Mouse (Mus musculus): ENCODE results near the gene Tmem132d. TPM values are rescaled to one million over a fixed set of nuclear protein-coding genes. Genes with fewer than 3 reads are reported as not detected.

Gene Tmem132d
- polyA plus RNA-seq, 1 experiment from 2014 or later: 0.70 TPM

DNA sequence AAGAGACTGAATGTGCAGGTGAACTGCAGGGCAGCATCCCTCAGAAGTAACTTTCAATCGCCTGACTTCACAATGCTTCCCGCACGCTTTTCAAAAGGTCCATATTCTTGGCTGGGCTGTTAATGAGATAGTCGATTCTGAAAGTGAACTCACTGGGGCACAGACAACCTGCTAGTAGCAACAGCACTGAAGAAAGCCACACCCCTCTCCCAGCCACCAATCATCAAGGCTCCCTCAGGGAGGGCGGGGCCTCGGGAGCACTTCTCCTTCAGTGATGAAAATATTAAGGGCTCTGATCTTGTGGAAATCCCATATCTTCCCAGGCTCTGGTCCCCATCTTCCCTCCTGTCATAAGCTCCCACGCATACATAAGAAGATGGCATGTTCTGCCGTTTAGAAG, 27.8 kb downstream of the Tmem132d start:
- Histone ChIP-seq H3K36me3 (no peaks in the 10 kb centered on the region), H3K4me3 (no peak overlapping the region), H3K4me1 (no peaks in the 10 kb centered on the region), H3K9ac (replicated peaks) (no peak overlapping the region), H3K9me3 (0 out of 2 replicates have a peak, but pooled peaks cover 3% of the 10 kb centered on the region), H3K27me3 (no peaks in the 10 kb centered on the region), H3K4me2 (replicated peaks) (no peak overlapping the region), H3K27ac (replicated peaks) (no peak overlapping the region)
- no peak for ATAC-seq (ENCODE audit: low FRiP score, low read depth)
- WGBS: 93% methylated on average over 8 of the region's 8 CpGs

DNA sequence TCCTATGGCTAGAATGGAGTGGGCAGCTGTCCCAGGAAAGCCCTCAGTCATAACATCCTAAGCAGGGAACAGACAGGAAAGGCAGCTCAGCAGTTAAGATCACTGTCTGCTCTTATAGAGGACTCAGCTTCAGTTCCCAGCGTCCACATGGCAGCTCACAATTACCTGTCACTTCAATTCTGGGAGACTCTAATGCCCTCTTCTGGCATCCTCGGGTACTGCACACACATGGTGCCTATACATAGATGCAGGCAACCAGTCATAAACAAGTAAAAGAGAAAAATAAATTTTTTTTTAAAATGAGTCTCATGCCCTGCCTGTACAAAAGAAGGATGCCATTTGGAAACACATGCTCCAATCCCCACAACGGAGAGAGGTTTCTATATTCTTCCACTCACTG, 28.7 kb downstream of the Tmem132d start:
- Histone ChIP-seq H3K27me3 (no peaks in the 10 kb centered on the region), H3K27ac (replicated peaks) (no peak overlapping the region), H3K9ac (replicated peaks) (no peak overlapping the region), H3K9me3 (0 out of 2 replicates have a peak, but pooled peaks cover 3% of the 10 kb centered on the region), H3K4me1 (no peaks in the 10 kb centered on the region), H3K4me2 (replicated peaks) (no peak overlapping the region), H3K4me3 (no peak overlapping the region), H3K36me3 (no peaks in the 10 kb centered on the region)
- 92% methylated on average over 3 of the region's 3 CpGs for WGBS
- no peak for ATAC-seq (ENCODE audit: low FRiP score, low read depth)

DNA sequence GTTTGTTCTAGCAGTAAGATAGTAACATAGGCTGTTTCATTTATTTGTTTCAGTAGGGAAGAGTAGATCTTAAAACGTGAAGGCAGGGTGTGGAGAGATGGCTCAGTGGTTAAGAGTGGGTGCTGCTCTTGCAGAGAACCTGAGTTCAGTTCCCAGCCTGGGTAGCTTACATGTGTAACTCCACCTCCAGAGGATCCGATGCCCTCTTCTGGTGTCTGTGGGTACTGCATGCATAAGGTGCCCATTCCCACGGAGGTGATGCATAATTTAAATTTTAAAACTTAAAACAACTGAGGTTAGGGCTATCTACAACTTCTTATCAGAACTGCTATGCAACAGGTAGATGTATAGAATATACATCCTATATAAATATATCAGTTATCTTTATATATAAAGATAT, 40.5 kb downstream of the Tmem132d start:
- H3K36me3 ChIP-seq: no peaks in the 10 kb centered on the region
- whole genome bisulfite sequencing: 88% methylated on average over 3 of the region's 3 CpGs
- no peak overlapping the region for H3K27ac ChIP-seq (replicated peaks)
- peaks cover 3% of the 10 kb centered on the region; the same call in 1 of the 2 replicates for H3K4me1 ChIP-seq
- no peak overlapping the region for H3K4me2 ChIP-seq (replicated peaks)
- ATAC-seq (ENCODE audit: low FRiP score, low read depth): no peak
- no peak overlapping the region for H3K9ac ChIP-seq (replicated peaks)
- H3K4me3 ChIP-seq: no peak overlapping the region
- H3K27me3 ChIP-seq: no peaks in the 10 kb centered on the region
- H3K9me3 ChIP-seq: peaks cover 9% of the 10 kb centered on the region; the same call in 1 of the 2 replicates

DNA sequence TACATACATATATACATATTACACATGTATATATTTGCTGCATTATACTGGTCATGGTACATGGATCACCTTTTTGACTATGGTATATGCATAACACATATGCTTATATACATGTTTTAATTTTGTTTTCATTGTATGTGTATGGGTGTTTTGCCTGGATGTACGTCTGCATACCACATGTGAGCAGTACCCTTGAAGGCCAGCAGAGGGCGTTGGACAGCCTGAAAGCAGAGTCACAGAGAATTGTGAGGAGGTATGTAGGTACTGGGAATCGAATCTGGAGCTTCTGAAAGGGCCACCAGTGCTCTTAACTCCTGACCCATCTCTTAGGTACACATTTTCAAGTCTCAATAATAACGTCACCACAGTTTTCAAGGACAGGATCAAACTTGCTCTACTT, 43.2 kb downstream of the Tmem132d start:
- H3K27ac ChIP-seq (replicated peaks): no peak overlapping the region
- H3K4me2 ChIP-seq (replicated peaks): no peak overlapping the region
- WGBS: 59% methylated on average over 4 of the region's 4 CpGs
- H3K36me3 ChIP-seq: no peaks in the 10 kb centered on the region
- no peak overlapping the region for H3K9ac ChIP-seq (replicated peaks)
- ATAC-seq (ENCODE audit: low FRiP score, low read depth): no peak
- no peaks in the 10 kb centered on the region for H3K27me3 ChIP-seq
- H3K4me1 ChIP-seq: peaks cover 3% of the 10 kb centered on the region; the same call in 1 of the 2 replicates
- no peak overlapping the region for H3K4me3 ChIP-seq
- 0 out of 2 replicates have a peak, but pooled peaks cover 1% of the 10 kb centered on the region for H3K9me3 ChIP-seq

DNA sequence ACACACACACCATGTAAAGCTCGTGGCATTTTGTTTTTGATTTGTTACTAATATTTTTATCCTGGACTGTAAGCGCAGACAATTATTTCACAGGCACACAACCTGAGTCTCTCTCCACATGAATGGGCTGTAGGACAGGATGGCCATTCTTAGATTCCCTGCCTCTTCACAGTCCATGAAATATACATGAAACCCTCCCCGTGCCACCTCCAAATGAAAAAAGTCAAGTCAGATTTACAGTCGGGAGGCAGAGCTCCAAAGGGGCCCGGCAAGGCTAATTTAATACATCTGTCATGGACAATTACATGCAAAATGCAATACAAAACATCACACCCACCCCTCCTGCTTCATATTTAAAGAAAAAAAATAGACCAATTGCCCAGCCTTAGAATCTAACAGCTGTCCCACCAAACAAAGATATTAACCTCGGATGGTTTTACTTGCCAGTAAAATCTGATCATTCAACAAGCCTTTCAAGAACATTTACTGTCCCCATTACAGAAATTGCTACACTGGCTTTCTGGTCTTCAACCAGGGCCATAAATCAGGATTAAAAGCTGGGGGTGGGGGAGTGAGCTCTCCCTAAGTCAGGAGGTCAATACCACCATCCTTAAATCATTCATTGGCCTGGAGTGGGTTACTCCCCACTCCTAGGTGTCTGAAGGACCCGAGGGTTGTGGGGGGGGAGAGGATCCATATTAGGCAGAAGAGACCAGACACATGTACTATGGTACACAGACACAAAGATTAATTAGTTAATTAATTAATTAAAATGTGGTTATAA, 44.3 kb downstream of the Tmem132d start:
- H3K27me3 ChIP-seq: no peaks in the 10 kb centered on the region
- H3K9ac ChIP-seq (replicated peaks): no peak overlapping the region
- WGBS: 61% methylated on average over 7 of the region's 7 CpGs
- ATAC-seq (ENCODE audit: low FRiP score, low read depth): no peak
- no peak overlapping the region for H3K4me3 ChIP-seq
- no peaks in the 10 kb centered on the region for H3K36me3 ChIP-seq
- no peak overlapping the region for H3K4me2 ChIP-seq (replicated peaks)
- H3K27ac ChIP-seq (replicated peaks): no peak overlapping the region
- peaks cover 3% of the 10 kb centered on the region; the same call in 1 of the 2 replicates for H3K4me1 ChIP-seq
- no peaks in the 10 kb centered on the region for H3K9me3 ChIP-seq

DNA sequence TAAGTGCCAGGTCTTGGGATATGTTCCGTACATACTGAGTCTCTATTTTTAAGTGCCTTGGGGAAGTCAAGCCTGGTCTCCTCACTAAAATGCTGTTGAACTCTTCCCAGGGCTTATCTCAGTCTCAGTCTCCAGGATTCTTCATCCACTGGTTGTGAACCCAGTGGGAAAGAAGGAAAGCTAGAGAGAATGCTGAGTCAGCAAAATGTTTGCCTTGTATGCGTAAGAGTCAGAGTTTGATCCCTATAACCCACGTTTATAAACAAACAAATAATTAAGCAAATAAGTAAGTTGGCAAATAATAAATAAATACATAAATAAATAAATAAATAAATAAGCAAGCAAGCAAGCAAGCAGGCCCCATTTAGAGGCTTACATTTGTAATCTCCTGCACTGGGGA, 63.1 kb downstream of the Tmem132d start:
- 92% methylated on average over 3 of the region's 3 CpGs for WGBS

DNA sequence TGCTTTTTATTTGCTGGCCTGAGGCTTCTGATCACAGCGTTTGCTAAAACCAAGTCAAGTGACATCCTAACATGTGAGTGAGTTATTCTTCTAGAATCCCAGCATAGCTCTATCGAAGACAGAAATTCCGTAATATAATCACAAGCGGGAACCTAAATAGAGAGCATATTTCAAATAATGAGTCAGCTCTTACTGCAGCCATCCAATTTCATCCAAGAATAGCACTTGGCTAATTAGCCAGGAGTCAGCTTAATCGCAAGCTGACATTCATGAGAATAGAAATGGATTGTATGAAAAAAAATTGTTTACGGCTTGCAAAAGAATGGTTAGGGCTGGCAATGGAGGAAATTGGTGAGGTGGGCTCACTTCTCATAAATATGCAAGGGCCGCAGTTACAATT, 63.8 kb downstream of the Tmem132d start:
- Histone ChIP-seq H3K27me3 (no peaks in the 10 kb centered on the region), H3K9ac (replicated peaks) (no peak overlapping the region), H3K9me3 (no peaks in the 10 kb centered on the region), H3K27ac (replicated peaks) (no peak overlapping the region), H3K4me2 (replicated peaks) (no peak overlapping the region), H3K4me3 (no peak overlapping the region), H3K36me3 (no peaks in the 10 kb centered on the region), H3K4me1 (no peaks in the 10 kb centered on the region)
- 96% methylated on average over 7 of the region's 7 CpGs for WGBS
- no peak for ATAC-seq (ENCODE audit: low FRiP score, low read depth)

More for the DNA sequence above, 63.1 kb downstream of the Tmem132d start:
- no peak overlapping the region for H3K9ac ChIP-seq (replicated peaks)
- no peak overlapping the region for H3K4me3 ChIP-seq
- no peaks in the 10 kb centered on the region for H3K9me3 ChIP-seq
- no peaks in the 10 kb centered on the region for H3K4me1 ChIP-seq
- ATAC-seq (ENCODE audit: low FRiP score, low read depth): no peak
- no peak overlapping the region for H3K4me2 ChIP-seq (replicated peaks)
- no peak overlapping the region for H3K27ac ChIP-seq (replicated peaks)
- no peaks in the 10 kb centered on the region for H3K36me3 ChIP-seq
- H3K27me3 ChIP-seq: no peaks in the 10 kb centered on the region

DNA sequence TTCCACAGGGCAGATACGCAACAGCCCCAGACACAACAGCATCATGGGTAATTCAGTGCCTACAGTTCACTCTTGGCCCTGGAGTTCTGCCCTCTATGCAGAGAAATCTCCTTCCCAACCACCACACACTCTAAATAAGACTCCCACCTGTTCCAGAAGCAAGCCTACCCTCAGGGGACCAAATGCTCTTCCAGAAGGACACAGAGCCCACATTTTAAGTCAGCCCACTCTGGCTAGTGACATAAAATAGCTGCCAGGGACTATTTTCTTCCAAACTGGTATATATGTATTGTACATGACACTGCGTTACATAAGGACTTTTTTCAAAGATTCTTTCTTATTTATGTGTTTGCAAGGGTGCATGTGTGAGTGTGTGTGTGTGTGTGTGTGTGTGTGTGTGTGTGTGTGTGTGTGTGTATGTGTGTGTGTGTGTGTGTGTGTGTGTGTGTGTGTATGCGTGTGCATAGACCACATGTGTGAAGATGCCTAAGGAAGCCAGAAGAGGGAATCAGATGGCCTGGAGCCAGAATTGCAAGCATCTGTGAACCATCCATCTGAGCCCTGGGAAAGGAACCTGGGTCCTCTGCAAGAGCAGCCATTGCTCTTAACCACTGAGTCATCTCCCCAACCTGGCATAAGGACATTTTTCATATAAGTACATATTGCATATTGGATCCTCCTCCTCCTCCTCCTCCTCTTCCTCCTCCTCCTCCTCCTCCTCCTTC, 67.5 kb downstream of the Tmem132d start:
- whole genome bisulfite sequencing: 82% methylated on average over 3 of the region's 3 CpGs

DNA sequence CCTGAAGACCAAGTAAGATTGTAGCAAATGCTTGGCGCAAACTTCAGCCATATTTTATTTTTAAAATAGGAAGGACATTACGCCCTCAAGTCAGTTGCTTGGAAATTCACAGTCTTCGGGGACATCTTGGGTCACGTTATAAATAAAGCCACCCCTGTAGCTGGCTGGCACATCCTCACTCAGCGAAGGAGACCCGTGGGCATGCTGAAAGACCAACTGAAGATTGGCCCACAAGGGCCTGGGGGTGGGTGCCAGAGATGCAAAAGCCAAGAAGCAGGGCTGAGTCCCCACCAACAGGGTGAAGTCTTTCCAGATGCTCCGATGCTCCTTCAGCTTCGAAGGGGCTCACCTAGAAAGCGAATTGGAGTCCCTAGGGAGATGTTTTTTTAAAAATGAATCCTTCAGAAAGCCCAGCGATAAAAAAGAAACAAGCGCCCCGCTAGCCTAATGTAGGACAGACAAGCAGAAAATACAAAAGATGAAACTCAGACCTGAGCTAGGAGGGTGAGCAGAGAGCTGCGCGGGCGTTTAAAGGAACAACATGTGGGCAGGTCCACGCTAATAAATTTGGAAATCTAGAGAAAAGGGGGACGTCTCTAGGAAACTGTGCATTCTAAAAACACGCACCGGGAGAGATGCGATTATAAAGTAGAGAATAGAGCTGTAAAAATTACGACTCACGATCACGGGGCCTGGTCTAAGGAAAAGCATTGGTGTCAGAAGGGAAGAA, 71.8 kb downstream of the Tmem132d start:
- 64% methylated on average over 23 of the region's 23 CpGs for WGBS
- Histone ChIP-seq H3K27me3 (no peaks in the 10 kb centered on the region), H3K9ac (replicated peaks) (no peak overlapping the region), H3K36me3 (no peaks in the 10 kb centered on the region), H3K4me3 (no peak overlapping the region), H3K27ac (replicated peaks) (no peak overlapping the region), H3K4me1 (no peaks in the 10 kb centered on the region), H3K4me2 (replicated peaks) (no peak overlapping the region; the same call in 1 of the 2 replicates), H3K9me3 (no peaks in the 10 kb centered on the region)
- no peak for ATAC-seq (ENCODE audit: low FRiP score, low read depth)

More for the DNA sequence above, 67.5 kb downstream of the Tmem132d start:
- Histone ChIP-seq H3K9ac (replicated peaks) (no peak overlapping the region), H3K9me3 (no peaks in the 10 kb centered on the region), H3K4me2 (replicated peaks) (no peak overlapping the region), H3K4me1 (no peaks in the 10 kb centered on the region), H3K4me3 (no peak overlapping the region), H3K27me3 (no peaks in the 10 kb centered on the region), H3K27ac (replicated peaks) (no peak overlapping the region), H3K36me3 (no peaks in the 10 kb centered on the region)
- ATAC-seq (ENCODE audit: low FRiP score, low read depth): no peak

DNA sequence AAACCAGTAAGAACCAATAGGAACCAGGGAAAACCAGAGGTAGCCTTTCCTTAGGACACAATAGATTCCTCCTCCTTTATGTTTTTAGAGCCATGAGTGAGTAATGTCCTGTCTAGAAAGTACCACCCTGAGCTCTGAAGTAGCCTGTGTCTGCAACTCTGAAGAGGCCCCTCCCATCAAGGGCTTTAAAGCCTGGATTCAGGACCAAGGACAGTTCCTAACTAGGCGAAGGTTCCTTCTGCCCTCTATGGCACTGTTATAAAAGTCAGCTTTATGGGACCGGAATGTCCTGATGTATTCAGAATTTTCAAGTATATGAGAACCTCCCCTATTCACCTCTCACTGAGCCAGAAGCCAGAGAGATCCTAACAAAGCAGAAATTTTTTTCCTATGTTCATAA, 84.0 kb downstream of the Tmem132d start:
- WGBS: 44% methylated on average over 2 of the region's 2 CpGs
- Histone ChIP-seq H3K4me1 (no peaks in the 10 kb centered on the region), H3K9ac (replicated peaks) (no peak overlapping the region), H3K9me3 (0 out of 2 replicates have a peak, but pooled peaks cover 2% of the 10 kb centered on the region), H3K4me3 (no peak overlapping the region), H3K27ac (replicated peaks) (no peak overlapping the region), H3K4me2 (replicated peaks) (no peak overlapping the region), H3K36me3 (no peaks in the 10 kb centered on the region), H3K27me3 (no peaks in the 10 kb centered on the region)
- ATAC-seq (ENCODE audit: low FRiP score, low read depth): no peak

DNA sequence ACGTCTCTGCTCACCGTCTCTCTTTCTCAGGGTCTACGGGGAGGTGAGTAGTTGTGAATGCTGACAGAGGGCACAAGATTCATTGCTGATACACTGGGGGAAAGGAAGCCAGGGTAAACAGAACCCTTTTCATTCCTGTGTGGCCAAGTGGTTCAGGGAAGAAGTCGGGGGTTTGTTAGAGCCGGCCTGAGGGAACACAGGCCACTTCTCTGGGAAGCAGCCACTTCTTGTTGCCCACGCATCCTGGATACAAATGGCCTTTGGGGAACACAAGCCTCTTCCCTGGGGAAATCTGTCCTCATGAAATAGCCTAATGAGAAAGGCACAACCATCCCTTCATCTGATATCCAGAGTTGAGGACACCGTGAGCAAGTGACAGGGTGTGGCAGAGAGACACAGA, 96.0 kb downstream of the Tmem132d start:
- no peaks in the 10 kb centered on the region; the same call in 1 of the 2 replicates for H3K4me1 ChIP-seq
- no peak overlapping the region for H3K27ac ChIP-seq (replicated peaks)
- H3K9ac ChIP-seq (replicated peaks): no peak overlapping the region
- no peaks in the 10 kb centered on the region for H3K9me3 ChIP-seq
- no peaks in the 10 kb centered on the region for H3K36me3 ChIP-seq
- H3K4me2 ChIP-seq (replicated peaks): no peak overlapping the region
- 82% methylated on average over 7 of the region's 7 CpGs for WGBS
- no peaks in the 10 kb centered on the region; the same call in 1 of the 2 replicates for H3K27me3 ChIP-seq
- ATAC-seq (ENCODE audit: low FRiP score, low read depth): no peak
- H3K4me3 ChIP-seq: no peak overlapping the region

DNA sequence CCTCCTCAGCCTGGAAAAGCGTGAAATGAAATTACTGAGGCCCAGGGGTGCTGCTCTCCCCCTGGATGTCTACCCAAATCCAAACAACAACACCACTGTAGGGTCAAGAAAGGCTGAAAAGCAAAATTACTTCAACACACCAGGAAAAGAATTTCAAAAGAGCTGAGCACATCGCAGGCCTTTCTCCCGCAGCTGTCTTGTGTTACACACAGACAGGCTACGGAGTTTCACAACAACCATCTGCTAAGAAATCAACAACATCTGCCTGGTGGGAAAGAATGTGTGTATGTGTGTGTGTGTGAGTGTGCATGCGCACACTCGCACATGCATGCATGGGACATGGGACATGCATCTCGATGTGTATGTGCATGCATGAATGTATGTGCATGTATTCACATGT, 100.1 kb downstream of the Tmem132d start:
- no peaks in the 10 kb centered on the region for H3K9me3 ChIP-seq
- H3K9ac ChIP-seq (replicated peaks): no peak overlapping the region
- H3K27me3 ChIP-seq: no peaks in the 10 kb centered on the region; the same call in 1 of the 2 replicates
- H3K36me3 ChIP-seq: no peaks in the 10 kb centered on the region
- no peak overlapping the region for H3K4me2 ChIP-seq (replicated peaks)
- H3K27ac ChIP-seq (replicated peaks): no peak overlapping the region
- no peaks in the 10 kb centered on the region; the same call in 1 of the 2 replicates for H3K4me1 ChIP-seq
- 82% methylated on average over 7 of the region's 7 CpGs for WGBS
- no peak overlapping the region for H3K4me3 ChIP-seq
- ATAC-seq (ENCODE audit: low FRiP score, low read depth): no peak
